In the genomic region with DNA sequence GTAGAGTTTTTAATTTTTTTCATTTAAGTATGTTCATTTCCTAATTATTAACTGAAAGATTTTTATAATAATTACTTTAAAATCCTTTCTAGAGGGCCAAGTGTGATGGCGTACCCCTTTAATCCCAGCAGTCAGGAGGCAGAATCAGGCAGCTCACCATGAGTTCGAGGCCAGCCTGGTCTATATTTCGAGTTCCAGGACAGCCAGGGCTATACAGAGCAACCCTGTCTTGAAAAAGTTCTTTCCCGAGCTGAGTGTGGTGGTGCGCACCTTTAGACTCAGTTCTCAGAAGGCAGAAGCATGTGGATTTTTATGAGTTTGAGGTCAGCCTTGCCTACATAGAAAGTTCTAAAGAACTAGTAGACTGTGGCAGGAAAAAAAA, we compare ENCODE assay signal across 12 mouse cellular contexts.
"Had no signal": no experiment of that assay in that cellular context is flagged by ENCODE, and none has a peak within 500 bp of the region (broad histone marks: within the 10 kb centered on the region; RNA-seq: fewer than 3 reads in every experiment).

No protein-coding gene starts in this region.

- H3K9me3 ChIP-seq: heart, embryonic 12.5 days; hindbrain, embryonic 10.5 days; hindbrain, embryonic 12.5 days; limb, embryonic 10.5 days; limb, embryonic 12.5 days; liver, embryonic 13.5 days had no signal

- H3K4me3 ChIP-seq: gastrocnemius, adult 2 months; heart, adult 2 months; heart, embryonic 12.5 days; hindbrain, embryonic 10.5 days; hindbrain, embryonic 12.5 days; layer of hippocampus, adult 2 months; left cerebral cortex, adult 2 months; limb, embryonic 10.5 days; limb, embryonic 12.5 days; liver, embryonic 13.5 days had no signal

- H3K27me3 ChIP-seq: heart, embryonic 12.5 days; hindbrain, embryonic 12.5 days; limb, embryonic 12.5 days; liver, embryonic 13.5 days had no signal

- H3K27ac ChIP-seq: gastrocnemius, adult 2 months; heart, adult 2 months; hindbrain, embryonic 10.5 days; hindbrain, embryonic 12.5 days; hindbrain, embryonic 14.5 days; layer of hippocampus, adult 2 months; left cerebral cortex, adult 2 months; limb, embryonic 10.5 days; limb, embryonic 12.5 days; liver, embryonic 13.5 days had no signal

- H3K9ac ChIP-seq: heart, embryonic 12.5 days; hindbrain, embryonic 12.5 days; hindbrain, embryonic 14.5 days; limb, embryonic 12.5 days; liver, embryonic 13.5 days had no signal

- H3K4me2 ChIP-seq: heart, embryonic 12.5 days; hindbrain, embryonic 12.5 days; hindbrain, embryonic 14.5 days; limb, embryonic 12.5 days; liver, embryonic 11.5 days; liver, embryonic 13.5 days had no signal

- H3K4me1 ChIP-seq: hindbrain, embryonic 10.5 days; hindbrain, embryonic 12.5 days; limb, embryonic 10.5 days; limb, embryonic 12.5 days had no signal
